Mouse (Mus musculus): ENCODE measurements around the gene Hapln4. TPM values are rescaled to one million over a fixed set of nuclear protein-coding genes. Genes with fewer than 3 reads are reported as not detected.

Gene Hapln4
- polyA plus RNA-seq, 1 experiment from 2014 or later = 0.04 TPM

DNA sequence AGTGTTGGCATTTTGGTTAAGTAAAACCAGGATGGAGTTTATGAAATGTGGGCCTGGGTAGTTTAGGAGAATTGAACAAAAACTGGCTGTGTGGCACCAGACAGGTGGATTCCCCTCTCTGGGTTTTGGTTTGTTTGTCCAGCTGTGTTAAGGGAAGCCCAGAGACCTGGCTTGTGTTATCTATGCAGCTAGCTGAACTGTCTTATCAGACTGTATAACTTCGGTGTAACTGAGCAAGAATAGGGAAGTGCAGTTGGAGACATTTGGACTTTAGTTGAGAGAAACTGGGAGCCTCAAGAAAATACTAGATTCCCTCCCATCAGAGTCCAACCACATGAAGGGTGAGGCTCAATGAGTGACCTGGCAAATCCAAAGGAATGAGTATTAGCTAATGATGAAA lies 9.6 kb upstream of the Hapln4 start:
- WGBS = 91% methylated on average over 1 of the region's 1 CpGs
- ATAC-seq (ENCODE audit: insufficient number of reproducible peaks, insufficient read depth, low FRiP score, low TSS enrichment) = no peak

DNA sequence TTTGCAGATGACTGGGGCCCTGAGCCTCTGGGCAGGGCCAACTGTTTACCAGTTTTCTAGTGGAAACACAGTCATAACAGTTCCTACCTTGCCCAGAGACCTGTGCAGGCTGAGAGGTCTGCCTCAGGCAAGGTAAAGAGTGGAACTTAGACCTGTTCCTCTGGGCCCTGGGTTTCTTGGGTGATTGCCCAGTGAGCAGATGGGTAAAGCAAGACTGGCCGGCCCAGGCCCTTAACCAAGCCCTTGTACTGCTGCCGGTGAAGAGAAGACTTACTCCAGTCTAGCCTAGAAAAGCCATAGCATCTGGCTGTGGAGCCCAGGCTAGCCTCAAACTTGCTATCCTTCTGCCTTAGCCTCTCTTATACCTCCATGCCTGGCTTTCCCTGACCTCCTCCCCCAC lies 1.3 kb upstream of the Hapln4 start:
- WGBS = 84% methylated on average over 2 of the region's 2 CpGs
- H3K4me2 ChIP-seq (replicated peaks) = no peak overlapping the region
- ATAC-seq (ENCODE audit: insufficient number of reproducible peaks, insufficient read depth, low FRiP score, low TSS enrichment) = no peak
- no peak overlapping the region for H3K27ac ChIP-seq
- no peaks in the 10 kb centered on the region; the same call in 1 of the 2 replicates for H3K36me3 ChIP-seq
- peaks cover 57% of the 10 kb centered on the region for H3K27me3 ChIP-seq
- H3K4me3 ChIP-seq = no peak overlapping the region
- H3K9me3 ChIP-seq = no peaks in the 10 kb centered on the region
- H3K9ac ChIP-seq = no peak overlapping the region
- H3K4me1 ChIP-seq = peaks cover 17% of the 10 kb centered on the region

More for the DNA sequence above, 9.6 kb upstream of the Hapln4 start:
- no peaks in the 10 kb centered on the region for H3K9me3 ChIP-seq
- no peak overlapping the region for H3K9ac ChIP-seq
- H3K4me1 ChIP-seq = peaks cover 8% of the 10 kb centered on the region; the same call in 1 of the 2 replicates
- H3K4me3 ChIP-seq = no peak overlapping the region
- H3K36me3 ChIP-seq = peaks cover 35% of the 10 kb centered on the region
- no peaks in the 10 kb centered on the region for H3K27me3 ChIP-seq
- no peak overlapping the region for H3K27ac ChIP-seq
- H3K4me2 ChIP-seq (replicated peaks) = no peak overlapping the region

DNA sequence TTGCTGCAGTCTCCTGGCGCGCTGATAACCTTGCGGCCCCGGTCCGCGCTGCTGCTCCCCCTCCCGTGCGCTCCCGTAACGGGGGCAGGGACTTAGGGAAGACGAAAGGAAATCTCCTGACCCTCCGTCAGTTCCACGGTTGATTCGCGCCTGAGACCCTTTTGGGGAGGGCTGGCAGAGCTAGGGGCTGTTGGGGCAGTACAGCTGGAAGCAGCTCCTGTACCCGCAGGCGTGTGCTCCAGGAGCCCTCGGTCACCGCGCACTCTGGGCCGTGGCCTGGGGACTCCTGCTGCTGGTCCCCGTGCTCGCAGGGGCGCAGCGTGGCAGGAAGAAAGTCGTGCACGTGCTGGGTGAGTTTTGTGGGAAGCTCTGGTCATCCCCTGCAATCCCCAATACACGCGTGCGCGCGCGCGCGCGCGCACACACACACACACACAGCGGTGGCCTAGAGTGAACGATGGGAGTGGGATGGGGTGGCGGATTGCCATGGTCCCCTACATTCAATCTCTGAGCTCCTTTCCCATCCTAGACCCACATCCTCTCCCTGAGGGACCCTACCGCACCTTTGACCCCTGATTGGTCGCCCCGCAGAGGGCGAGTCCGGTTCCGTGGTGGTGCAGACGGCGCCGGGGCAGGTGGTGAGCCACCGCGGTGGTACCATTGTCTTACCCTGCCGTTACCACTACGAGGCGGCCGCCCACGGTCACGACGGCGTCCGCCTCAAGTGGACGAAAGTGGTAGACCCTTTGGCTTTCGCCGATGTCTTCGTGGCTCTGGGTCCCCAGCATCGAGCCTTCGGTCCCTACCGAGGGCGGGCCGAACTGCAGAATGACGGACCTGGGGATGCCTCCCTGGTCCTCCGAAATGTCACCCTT lies 1.2 kb downstream of the Hapln4 start:
- no peaks in the 10 kb centered on the region; the same call in 1 of the 2 replicates for H3K36me3 ChIP-seq
- peak overlapping the region; percentile 66 for H3K4me2 ChIP-seq (replicated peaks)
- 2% methylated on average over 71 of the region's 71 CpGs for WGBS
- ATAC-seq (ENCODE audit: insufficient number of reproducible peaks, insufficient read depth, low FRiP score, low TSS enrichment) = no peak
- H3K9me3 ChIP-seq = no peaks in the 10 kb centered on the region
- H3K27me3 ChIP-seq = peaks cover 82% of the 10 kb centered on the region
- peak overlapping the region; percentile 37 for H3K4me3 ChIP-seq
- H3K4me1 ChIP-seq = peaks cover 17% of the 10 kb centered on the region
- H3K9ac ChIP-seq = no peak overlapping the region
- H3K27ac ChIP-seq = no peak overlapping the region

DNA sequence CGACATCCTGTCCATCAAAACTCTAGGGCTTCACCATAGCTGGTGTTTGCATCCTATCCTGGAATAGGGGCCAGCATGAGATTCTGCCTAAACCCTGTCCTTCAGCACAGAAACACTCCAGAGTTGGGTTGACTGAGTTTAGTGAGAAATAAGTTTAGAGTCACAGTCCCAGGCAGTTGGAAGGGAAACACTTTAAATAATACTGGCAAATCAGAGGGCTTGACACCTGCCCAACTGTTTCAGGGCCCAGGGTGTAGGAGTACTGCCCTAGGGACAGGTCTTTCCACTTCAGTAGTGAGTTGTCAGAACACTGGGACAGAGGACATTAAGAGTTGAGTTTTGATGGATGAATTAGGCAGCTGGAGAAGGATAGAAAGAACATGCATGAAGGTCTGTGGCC lies 2.9 kb downstream of the Hapln4 start:
- Histone ChIP-seq H3K27ac (no peak overlapping the region), H3K4me1 (peaks cover 17% of the 10 kb centered on the region), H3K4me2 (replicated peaks) (no peak overlapping the region), H3K4me3 (no peak overlapping the region), H3K27me3 (peaks cover 99% of the 10 kb centered on the region), H3K9me3 (no peaks in the 10 kb centered on the region), H3K36me3 (no peaks in the 10 kb centered on the region), H3K9ac (no peak overlapping the region)
- no peak for ATAC-seq (ENCODE audit: insufficient number of reproducible peaks, insufficient read depth, low FRiP score, low TSS enrichment)
- WGBS = 38% methylated on average over 1 of the region's 1 CpGs

- WGBS = 8% methylated on average over 7 of the region's 7 CpGs
- Histone ChIP-seq H3K4me1 (peaks cover 17% of the 10 kb centered on the region), H3K27ac (no peak overlapping the region), H3K9ac (no peak overlapping the region), H3K4me3 (no peak overlapping the region), H3K4me2 (replicated peaks) (no peak overlapping the region), H3K27me3 (peaks cover 98% of the 10 kb centered on the region), H3K36me3 (no peaks in the 10 kb centered on the region), H3K9me3 (no peaks in the 10 kb centered on the region)
- no peak for ATAC-seq (ENCODE audit: insufficient number of reproducible peaks, insufficient read depth, low FRiP score, low TSS enrichment)
These were observed 4.0 kb downstream of the Hapln4 start for GRCm38 (mm10) chr8:70087237-70087636.

DNA sequence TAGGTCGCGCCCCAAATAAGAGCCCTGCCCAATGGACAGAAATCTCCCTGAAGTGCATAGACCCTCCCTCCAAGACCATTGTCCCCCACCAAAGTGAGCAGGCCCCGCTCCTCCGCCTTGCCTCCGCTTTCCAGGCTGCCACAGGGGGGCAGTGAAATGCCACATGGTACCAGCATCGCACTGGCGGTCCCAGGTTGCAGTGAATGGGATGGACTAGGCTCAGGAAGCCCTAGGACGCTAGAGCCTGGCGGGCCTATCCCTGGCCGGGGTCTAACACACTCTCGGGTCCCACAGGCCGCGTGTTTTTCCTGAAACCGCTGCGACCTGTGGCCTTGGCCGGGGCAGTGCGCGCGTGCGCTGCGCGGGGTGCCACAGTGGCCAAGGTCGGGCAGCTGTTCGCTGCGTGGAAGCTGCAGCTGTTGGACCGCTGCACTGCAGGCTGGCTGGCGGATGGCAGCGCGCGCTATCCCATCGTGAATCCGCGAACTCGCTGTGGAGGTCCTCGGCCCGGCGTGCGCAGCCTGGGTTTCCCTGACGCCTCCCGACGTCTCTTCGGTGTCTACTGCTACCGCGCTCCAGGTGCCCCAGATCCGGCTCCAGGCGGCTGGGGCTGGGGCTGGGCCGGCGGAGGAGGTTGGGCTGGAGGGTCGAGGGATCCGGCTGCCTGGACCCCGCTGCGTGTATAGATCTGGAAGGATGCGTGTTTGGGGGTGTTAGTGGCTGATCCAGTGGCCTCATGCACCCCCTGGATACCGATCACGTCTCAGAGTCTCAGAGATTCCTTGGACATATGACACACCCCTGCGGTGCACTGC lies 4.8 kb downstream of the Hapln4 start:
- peak; percentile 72 for ATAC-seq (ENCODE audit: insufficient number of reproducible peaks, insufficient read depth, low FRiP score, low TSS enrichment)
- H3K27ac ChIP-seq = no peak overlapping the region
- peak overlapping the region; percentile 25; the same call in 1 of the 2 replicates for H3K9ac ChIP-seq
- H3K4me3 ChIP-seq = peak overlapping the region; percentile 37
- H3K27me3 ChIP-seq = peaks cover 90% of the 10 kb centered on the region
- no peaks in the 10 kb centered on the region for H3K9me3 ChIP-seq
- H3K36me3 ChIP-seq = no peaks in the 10 kb centered on the region
- peak overlapping the region; percentile 66 for H3K4me2 ChIP-seq (replicated peaks)
- peaks cover 17% of the 10 kb centered on the region for H3K4me1 ChIP-seq
- 3% methylated on average over 56 of the region's 56 CpGs for WGBS

- Histone ChIP-seq H3K9me3 (no peaks in the 10 kb centered on the region), H3K4me3 (no peak overlapping the region), H3K9ac (no peak overlapping the region), H3K36me3 (no peaks in the 10 kb centered on the region), H3K4me1 (peaks cover 3% of the 10 kb centered on the region; the same call in 1 of the 2 replicates), H3K27me3 (peaks cover 76% of the 10 kb centered on the region), H3K4me2 (replicated peaks) (no peak overlapping the region), H3K27ac (no peak overlapping the region)
- no peak for ATAC-seq (ENCODE audit: insufficient number of reproducible peaks, insufficient read depth, low FRiP score, low TSS enrichment)
- 54% methylated on average over 9 of the region's 9 CpGs for WGBS
These were observed 6.2 kb downstream of the Hapln4 start for GRCm38 (mm10) chr8:70089296-70089960.

- H3K36me3 ChIP-seq = no peaks in the 10 kb centered on the region
These were observed 9.5 kb downstream of the Hapln4 start for GRCm38 (mm10) chr8:70092786-70093185.

GRCm38 (mm10) chr8:70099276-70099675 lies 16.0 kb downstream of the Hapln4 start:
- Histone ChIP-seq H3K9me3 (peaks cover 3% of the 10 kb centered on the region; the same call in 1 of the 2 replicates), H3K9ac (no peak overlapping the region), H3K27ac (no peak overlapping the region), H3K4me2 (replicated peaks) (no peak overlapping the region), H3K36me3 (no peaks in the 10 kb centered on the region), H3K4me3 (no peak overlapping the region), H3K4me1 (no peaks in the 10 kb centered on the region), H3K27me3 (no peaks in the 10 kb centered on the region)
- no peak for ATAC-seq (ENCODE audit: insufficient number of reproducible peaks, insufficient read depth, low FRiP score, low TSS enrichment)
- WGBS = 77% methylated on average over 8 of the region's 8 CpGs

More at GRCm38 (mm10) chr8:70092786-70093185, 9.5 kb downstream of the Hapln4 start:
- 54% methylated on average over 8 of the region's 8 CpGs for WGBS
- Histone ChIP-seq H3K4me3 (no peak overlapping the region), H3K27ac (no peak overlapping the region), H3K9ac (no peak overlapping the region), H3K9me3 (peaks cover 3% of the 10 kb centered on the region; the same call in 1 of the 2 replicates), H3K27me3 (peaks cover 43% of the 10 kb centered on the region), H3K4me2 (replicated peaks) (no peak overlapping the region), H3K4me1 (no peaks in the 10 kb centered on the region)
- ATAC-seq (ENCODE audit: insufficient number of reproducible peaks, insufficient read depth, low FRiP score, low TSS enrichment) = no peak

GRCm38 (mm10) chr8:70100241-70100640 lies 17.0 kb downstream of the Hapln4 start:
- no peak for ATAC-seq (ENCODE audit: insufficient number of reproducible peaks, insufficient read depth, low FRiP score, low TSS enrichment)
- no peak overlapping the region for H3K9ac ChIP-seq
- H3K4me1 ChIP-seq = no peaks in the 10 kb centered on the region
- WGBS = 86% methylated on average over 8 of the region's 8 CpGs
- H3K27me3 ChIP-seq = no peaks in the 10 kb centered on the region
- H3K9me3 ChIP-seq = peaks cover 3% of the 10 kb centered on the region; the same call in 1 of the 2 replicates
- H3K27ac ChIP-seq = no peak overlapping the region
- H3K4me2 ChIP-seq (replicated peaks) = no peak overlapping the region
- H3K36me3 ChIP-seq = no peaks in the 10 kb centered on the region
- no peak overlapping the region for H3K4me3 ChIP-seq

DNA sequence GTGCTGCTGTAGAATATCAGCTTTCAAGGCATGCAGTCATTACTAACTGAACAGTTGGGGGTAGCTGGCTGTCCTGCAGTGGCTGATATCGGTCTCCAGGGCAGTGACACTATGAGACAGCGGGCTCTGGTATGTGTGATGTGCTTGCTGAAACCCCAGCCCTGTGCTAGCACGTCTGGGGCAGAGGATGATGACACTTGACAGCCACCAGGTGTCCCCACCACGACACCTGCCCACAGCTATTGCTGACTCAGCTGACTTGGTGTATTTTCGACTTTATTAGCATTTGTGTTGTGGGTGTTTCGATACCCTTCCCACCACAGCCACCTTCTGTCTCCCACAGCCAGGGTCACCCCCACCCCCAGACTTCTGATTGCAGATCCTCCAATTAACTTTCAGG lies 21.2 kb downstream of the Hapln4 start:
- WGBS = 23% methylated on average over 6 of the region's 6 CpGs
- Histone ChIP-seq H3K27me3 (peaks cover 17% of the 10 kb centered on the region), H3K4me2 (replicated peaks) (no peak overlapping the region), H3K27ac (no peak overlapping the region), H3K9ac (no peak overlapping the region), H3K36me3 (no peaks in the 10 kb centered on the region), H3K4me3 (no peak overlapping the region), H3K4me1 (no peaks in the 10 kb centered on the region), H3K9me3 (0 out of 2 replicates have a peak, but pooled peaks cover 3% of the 10 kb centered on the region)
- no peak for ATAC-seq (ENCODE audit: insufficient number of reproducible peaks, insufficient read depth, low FRiP score, low TSS enrichment)
